Mouse (Mus musculus): ENCODE measurements around the gene Rnf43.

- no peak for TF ChIP-seq USF1 (IDR thresholded peaks at IDR 0.05; ENCODE audit: low read depth)
- no peak for TF ChIP-seq CTCF (IDR thresholded peaks at IDR 0.05; ENCODE audit: control insufficient read depth, insufficient read depth, insufficient read length)
- no peak for TF ChIP-seq CEBPB (IDR thresholded peaks at IDR 0.05; ENCODE audit: low read depth)
- no peak for TF ChIP-seq MYOD1 (IDR thresholded peaks at IDR 0.05; ENCODE audit: control insufficient read depth, insufficient read length, low read depth)
- no peak for TF ChIP-seq MYOG (IDR thresholded peaks at IDR 0.05; ENCODE audit: control insufficient read depth, extremely low read depth, insufficient read length)
- no peak for TF ChIP-seq MAX (IDR thresholded peaks at IDR 0.05)
Measured at GRCm38 (mm10) chr11:87720839-87721238, 58.3 kb downstream of the Rnf43 start.

Data from C2C12 (cell line).